Mouse (Mus musculus): Measurements from ENCODE around the gene Trim5. TPM values are rescaled to one million over a fixed set of nuclear protein-coding genes. Genes with fewer than 3 reads are reported as not detected.
"Not testable (repeated sequence)": the region's sequence is repeated elsewhere in the genome, so short reads cannot be mapped to it uniquely, and the experiment has no call there.

The Trim5 gene
- total RNA-seq (2021) = under 1 TPM; 0.62 to 0.66 TPM
- long read RNA-seq, experiment 1 = 0 reads
- long read RNA-seq, experiment 2 = 0 reads

- DNase-seq; intact Hi-C loops (cut with DNase I): not testable (repeated sequence)
These were observed at the start of gene Trim5 for GRCm38 (mm10) chr7:104287576-104288443. Gene Trim5 (minus strand): TSS chr7:104288094.

GRCm38 (mm10) chr7:104335547-104335946 is 47.7 kb upstream of the Trim5 start:
- intact Hi-C loops (cut with DNase I); DNase-seq: not testable (repeated sequence)

- DNase-seq; intact Hi-C loops (cut with DNase I): not testable (repeated sequence)
These were observed 41.3 kb upstream of the Trim5 start, which contains the start of gene Trim34b for GRCm38 (mm10) chr7:104329171-104329570. Gene Trim34b (plus strand): TSS chr7:104329471.

- intact Hi-C loops (cut with DNase I) = no loop called here
- no peak for DNase-seq
These were observed 34.1 kb upstream of the Trim5 start for GRCm38 (mm10) chr7:104322028-104322427.

GRCm38 (mm10) chr7:104315369-104316080 is 27.6 kb upstream of the Trim5 start, which contains the start of gene Trim12a:
Gene Trim12a (minus strand): TSS chr7:104315466.
- intact Hi-C loops (cut with DNase I); DNase-seq: not testable (repeated sequence)

- no peak for DNase-seq
These were observed 27.0 kb upstream of the Trim5 start for GRCm38 (mm10) chr7:104314796-104315353.

GRCm38 (mm10) chr7:104291638-104292400 is 3.9 kb upstream of the Trim5 start:
- intact Hi-C loops (cut with DNase I) = no loop called here
- DNase-seq = no peak

More at GRCm38 (mm10) chr7:104314796-104315353, 27.0 kb upstream of the Trim5 start:
- intact Hi-C loops (cut with DNase I) = no loop called here

GRCm38 (mm10) chr7:104290641-104291040 is 2.7 kb upstream of the Trim5 start:
- intact Hi-C loops (cut with DNase I) = no loop called here
- DNase-seq = no peak

GRCm38 (mm10) chr7:104279361-104279760 is 8.5 kb downstream of the Trim5 start:
- not testable (repeated sequence) for DNase-seq

GRCm38 (mm10) chr7:104265335-104265734 is 22.6 kb downstream of the Trim5 start:
- intact Hi-C loops (cut with DNase I); DNase-seq: not testable (repeated sequence)

More at GRCm38 (mm10) chr7:104279361-104279760, 8.5 kb downstream of the Trim5 start:
- intact Hi-C loops (cut with DNase I) = not testable (repeated sequence)

GRCm38 (mm10) chr7:104260380-104260779 is 27.5 kb downstream of the Trim5 start:
- intact Hi-C loops (cut with DNase I); DNase-seq: not testable (repeated sequence)

- intact Hi-C loops (cut with DNase I) = no loop called here
- peak; percentile 9 to 36 for DNase-seq
These were observed 43.4 kb downstream of the Trim5 start, which contains the start of gene Trim34a for GRCm38 (mm10) chr7:104244287-104245181. Gene Trim34a (plus strand): TSS chr7:104244457.

- intact Hi-C loops (cut with DNase I) = no loop called here
- DNase-seq = no peak
These were observed 44.3 kb downstream of the Trim5 start for GRCm38 (mm10) chr7:104243616-104244015.

- no peak for DNase-seq
- intact Hi-C loops (cut with DNase I) = no loop called here
These were observed 47.0 kb downstream of the Trim5 start for GRCm38 (mm10) chr7:104240857-104241256.

GRCm38 (mm10) chr7:104231203-104231602 is 56.7 kb downstream of the Trim5 start:
- intact Hi-C loops (cut with DNase I) = loop anchor here (5.0 kb wide), 1 partner anchor 34 kb away; the partner anchor contains the start of gene Olfr649
- no peak for DNase-seq

GRCm38 (mm10) chr7:104218701-104219569 is 69.0 kb downstream of the Trim5 start, which contains the start of gene Trim6:
Gene Trim6 (plus strand): TSS chr7:104218793.
- peak; percentile 66 to 81 for DNase-seq
- intact Hi-C loops (cut with DNase I) = no loop called here

- DNase-seq = no peak
- intact Hi-C loops (cut with DNase I) = no loop called here
These were observed 70.0 kb downstream of the Trim5 start for GRCm38 (mm10) chr7:104217881-104218280.

Data from gastrocnemius, postnatal 36 days (tissue).